Mouse (Mus musculus): ENCODE results near the gene Mob4.

- TF ChIP-seq ZNF384 (IDR thresholded peaks at IDR 0.05; ENCODE audit: low read depth, low read length) (no peak), HCFC1 (IDR thresholded peaks at IDR 0.05; ENCODE audit: borderline replicate concordance, insufficient read depth, low read length) (no peak), CHD2 (IDR thresholded peaks at IDR 0.05; ENCODE audit: low read depth, low read length) (no peak)
Observed at GRCm38 (mm10) chr1:55157329-55157728, 26.3 kb downstream of the Mob4 start.
